Mouse (Mus musculus) limb, embryonic 13.5 days (tissue): ENCODE measurements around the gene Mfsd4b1. TPM values are rescaled to one million over a fixed set of nuclear protein-coding genes. Genes with fewer than 3 reads are reported as not detected.
"Not testable (repeated sequence)": the region's sequence is repeated elsewhere in the genome, so short reads cannot be mapped to it uniquely, and the experiment has no call there.

Source experiments
- ATAC-seq: fragments of 200-750 bp; cut with Nextera tagmentation; 2 replicates; pipeline ENCODE4 v1.8.0; 2017; ENCODE audit warnings: low read depth, moderate number of reproducible peaks, moderate TSS enrichment; ENCODE audit not compliant: low FRiP score
- H3K27ac ChIP-seq: fragments of 300-500 bp; sonication (generic); 2 replicates; pipeline ENCODE4 v1.5.1; 2015; ENCODE audit warnings: inconsistent platforms, mild to moderate bottlenecking, moderate library complexity
- H3K27me3 ChIP-seq: fragments of 300-500 bp; sonication (generic); 2 replicates; pipeline ENCODE4 v1.6.1; 2015; ENCODE audit warnings: mild to moderate bottlenecking, inconsistent platforms
- H3K36me3 ChIP-seq: fragments of 300-500 bp; sonication (generic); 2 replicates; pipeline ENCODE4 v1.6.1; 2015; ENCODE audit warnings: inconsistent platforms, mild to moderate bottlenecking, moderate library complexity
- H3K4me1 ChIP-seq: fragments of 300-500 bp; sonication (generic); 2 replicates; pipeline ENCODE4 v1.6.1; 2015; ENCODE audit warnings: inconsistent platforms
- H3K4me2 ChIP-seq: fragments of 300-500 bp; sonication (generic); replicated peaks from 2 replicates; pipeline ENCODE4 v1.6.1; 2015; ENCODE audit warnings: inconsistent platforms, mild to moderate bottlenecking, moderate library complexity
- H3K4me3 ChIP-seq: fragments of 300-500 bp; sonication (generic); 2 replicates; pipeline ENCODE4 v1.5.1; 2015; ENCODE audit warnings: moderate library complexity, mild to moderate bottlenecking, inconsistent platforms
- H3K9ac ChIP-seq: fragments of 300-500 bp; sonication (generic); 2 replicates; pipeline ENCODE4 v1.6.1; 2015; ENCODE audit warnings: mild to moderate bottlenecking, inconsistent platforms
- H3K9me3 ChIP-seq: fragments of 300-500 bp; sonication (generic); 2 replicates; pipeline ENCODE4 v1.6.1; 2016; ENCODE audit warnings: inconsistent platforms
- WGBS: fragments of 180-500 bp; shearing (Covaris S2); methylation state at CpG from one replicate; pipeline ENCODE4 v1.1.7; 2015; 5-methylcytosine and 5-hydroxymethylcytosine counted together
- polyA plus RNA-seq: library from polyadenylated mRNA; unstranded; fragments of >200 nt; fragmentation: Nextera tagmentation; extraction: Ambion mirVana; gene quantifications from 2 replicates; pipeline ENCODE4 v1.2.1, GENCODE M21; 2015

Gene Mfsd4b1
- polyA plus RNA-seq, 1 experiment from 2014 or later = 0.41 TPM

DNA sequence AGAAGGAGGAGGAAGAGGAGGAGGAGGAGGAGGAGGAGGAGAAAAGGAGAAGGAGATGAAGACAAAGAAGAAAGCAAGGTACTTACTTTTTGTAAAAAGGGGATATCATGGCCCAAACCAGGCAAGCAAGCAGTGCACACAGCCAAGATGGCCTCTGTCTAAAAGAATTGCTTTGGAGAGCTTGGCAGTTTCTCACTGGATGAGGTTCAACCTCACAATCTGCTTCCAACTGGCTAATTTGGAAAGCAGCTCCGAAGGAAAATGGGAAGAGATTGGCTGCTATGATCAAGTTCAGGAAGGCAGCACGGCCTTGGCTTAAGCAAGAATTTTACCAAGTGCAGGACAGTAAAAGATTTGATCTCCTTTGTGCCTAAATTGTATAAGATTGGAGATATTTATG, 4.5 kb upstream of the Mfsd4b1 start:
- Histone ChIP-seq H3K4me3 (no peak overlapping the region), H3K9me3 (peaks cover 7% of the 10 kb centered on the region; the same call in 1 of the 2 replicates), H3K9ac (no peak overlapping the region), H3K27ac (no peak overlapping the region), H3K4me1 (peaks cover 5% of the 10 kb centered on the region), H3K36me3 (no peaks in the 10 kb centered on the region), H3K4me2 (no peak overlapping the region), H3K27me3 (0 out of 2 replicates have a peak, but pooled peaks cover 3% of the 10 kb centered on the region)
- 79% methylated on average over 2 of the region's 2 CpGs for WGBS
- ATAC-seq = no peak

DNA sequence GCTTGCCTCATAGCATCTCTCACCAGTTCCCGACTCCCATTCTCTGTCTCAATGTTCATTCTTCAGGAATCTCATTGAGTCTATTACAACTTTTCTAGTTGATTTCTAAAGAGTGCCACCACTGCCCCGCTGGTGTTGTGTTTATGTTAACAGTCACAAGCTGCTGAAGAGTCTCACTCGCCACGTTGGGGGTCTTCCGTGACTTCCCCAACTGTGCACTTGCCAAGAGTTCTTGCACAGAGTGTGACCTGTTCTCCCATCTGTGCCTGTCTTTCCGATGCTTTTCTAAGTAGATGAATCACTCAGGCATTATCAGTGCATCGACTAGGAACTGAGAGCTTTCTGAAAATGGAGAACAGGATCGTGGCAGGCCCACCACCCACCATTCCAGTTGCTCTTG, 3.0 kb upstream of the Mfsd4b1 start:
- no peak for ATAC-seq
- peaks cover 12% of the 10 kb centered on the region for H3K4me1 ChIP-seq
- H3K36me3 ChIP-seq = no peaks in the 10 kb centered on the region
- H3K9ac ChIP-seq = no peak overlapping the region
- H3K27me3 ChIP-seq = 0 out of 2 replicates have a peak, but pooled peaks cover 3% of the 10 kb centered on the region
- no peak overlapping the region for H3K4me3 ChIP-seq
- H3K9me3 ChIP-seq = peaks cover 7% of the 10 kb centered on the region; the same call in 1 of the 2 replicates
- H3K27ac ChIP-seq = no peak overlapping the region
- WGBS = 86% methylated on average over 8 of the region's 8 CpGs
- H3K4me2 ChIP-seq = no peak overlapping the region

DNA sequence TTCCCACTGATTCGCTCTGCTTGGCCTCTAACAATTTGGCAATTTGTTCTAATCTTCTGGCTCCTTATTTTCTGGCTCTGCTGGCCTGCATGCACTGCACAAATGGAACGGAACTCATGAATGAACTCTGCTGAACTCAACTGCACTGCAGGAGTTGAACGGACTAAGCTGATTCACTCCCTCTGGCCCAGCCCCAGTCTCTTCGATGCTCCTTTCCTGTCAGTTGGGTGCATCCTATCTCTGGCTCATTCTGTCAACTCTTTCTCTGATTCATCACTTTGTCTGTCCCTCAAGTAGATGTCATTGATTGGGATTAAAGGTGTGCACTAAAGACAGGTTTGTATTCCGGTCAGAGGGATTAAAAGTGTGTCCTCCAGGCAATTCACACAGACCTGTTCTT, 1.5 kb upstream of the Mfsd4b1 start:
- Histone ChIP-seq H3K27ac (no peak overlapping the region), H3K4me1 (peaks cover 12% of the 10 kb centered on the region), H3K9me3 (peaks cover 7% of the 10 kb centered on the region; the same call in 1 of the 2 replicates), H3K36me3 (no peaks in the 10 kb centered on the region), H3K27me3 (0 out of 2 replicates have a peak, but pooled peaks cover 3% of the 10 kb centered on the region), H3K9ac (no peak overlapping the region), H3K4me3 (no peak overlapping the region), H3K4me2 (no peak overlapping the region)
- 96% methylated on average over 5 of the region's 5 CpGs for WGBS
- ATAC-seq = no peak

DNA sequence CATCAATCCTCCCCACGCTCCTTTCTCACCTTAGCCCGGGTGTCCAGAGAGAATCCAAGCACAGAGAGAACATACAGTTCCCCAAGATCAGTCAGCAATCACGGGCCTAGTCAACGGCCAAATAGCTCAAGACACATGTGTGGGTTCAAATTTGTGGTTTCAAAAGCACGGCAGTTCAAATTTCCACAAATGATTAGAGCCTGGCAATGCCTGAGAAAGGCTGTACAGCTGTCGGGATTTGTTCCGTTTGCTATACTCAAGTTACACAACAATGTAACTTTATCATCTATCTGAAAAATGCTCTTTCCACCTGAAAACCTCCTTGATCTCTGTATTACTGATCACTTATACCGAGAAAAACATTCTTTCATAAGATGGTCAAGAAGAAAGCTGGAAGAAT, 492 bp upstream of the Mfsd4b1 start:
- Histone ChIP-seq H3K9me3 (peaks cover 7% of the 10 kb centered on the region; the same call in 1 of the 2 replicates), H3K36me3 (no peaks in the 10 kb centered on the region), H3K27ac (peak overlapping the region; percentile 63; the same call in 1 of the 2 replicates), H3K9ac (no peak overlapping the region), H3K4me3 (peak overlapping the region; percentile 67), H3K4me1 (peaks cover 12% of the 10 kb centered on the region), H3K4me2 (peak overlapping the region; percentile 89), H3K27me3 (no peaks in the 10 kb centered on the region)
- no peak; the same call in 1 of the 2 replicates for ATAC-seq
- WGBS = 41% methylated on average over 8 of the region's 8 CpGs

DNA sequence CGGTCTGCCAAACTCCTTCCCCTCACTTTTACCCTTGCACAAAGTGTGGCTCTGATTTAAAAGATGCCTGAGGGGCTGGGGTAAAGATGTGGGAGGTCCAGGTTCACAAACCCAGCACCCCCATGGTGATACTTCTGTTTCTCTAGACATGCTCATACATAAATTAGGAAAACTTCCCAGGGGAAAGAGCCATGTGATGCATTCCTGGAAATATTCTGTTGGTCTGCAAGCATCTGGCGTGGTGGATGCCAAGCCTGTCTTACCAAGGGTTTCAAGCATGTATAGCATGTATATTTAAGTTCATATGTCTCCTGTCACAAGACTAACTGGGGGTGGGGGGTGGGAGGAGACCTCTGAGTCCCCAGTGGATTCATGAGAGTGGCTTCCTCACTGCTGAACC, 4.7 kb downstream of the Mfsd4b1 start:
- no peak overlapping the region for H3K4me2 ChIP-seq
- H3K4me3 ChIP-seq = no peak overlapping the region
- H3K9ac ChIP-seq = no peak overlapping the region
- peaks cover 9% of the 10 kb centered on the region for H3K4me1 ChIP-seq
- no peak overlapping the region for H3K27ac ChIP-seq
- WGBS = 35% methylated on average over 2 of the region's 2 CpGs
- no peaks in the 10 kb centered on the region for H3K9me3 ChIP-seq
- no peak for ATAC-seq
- H3K27me3 ChIP-seq = no peaks in the 10 kb centered on the region
- no peaks in the 10 kb centered on the region for H3K36me3 ChIP-seq

DNA sequence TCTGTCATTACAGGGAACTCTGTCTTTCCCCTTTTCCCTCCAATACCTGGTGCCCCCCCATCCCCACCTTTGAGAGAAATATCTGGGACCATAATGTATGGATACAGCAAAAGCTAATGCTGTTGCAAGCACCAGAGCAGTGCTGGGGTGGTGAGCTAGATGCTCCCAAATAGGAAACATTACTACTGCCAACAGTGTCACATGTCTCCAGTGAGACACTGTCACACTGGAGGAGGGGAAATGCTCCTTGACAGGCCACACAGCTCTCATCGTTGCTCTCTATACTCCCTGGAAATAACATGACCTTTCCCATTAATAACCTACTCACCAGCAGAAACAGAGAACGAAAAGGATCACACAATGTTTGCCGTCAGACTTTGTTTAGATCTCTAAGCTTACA, 5.6 kb downstream of the Mfsd4b1 start:
- H3K4me1 ChIP-seq = peaks cover 5% of the 10 kb centered on the region; the same call in 1 of the 2 replicates
- H3K36me3 ChIP-seq = no peaks in the 10 kb centered on the region
- no peak overlapping the region for H3K27ac ChIP-seq
- no peak overlapping the region for H3K9ac ChIP-seq
- no peaks in the 10 kb centered on the region for H3K27me3 ChIP-seq
- H3K4me3 ChIP-seq = no peak overlapping the region
- no peak for ATAC-seq
- no peaks in the 10 kb centered on the region for H3K9me3 ChIP-seq
- H3K4me2 ChIP-seq = no peak overlapping the region
- WGBS = 77% methylated on average over 3 of the region's 3 CpGs

DNA sequence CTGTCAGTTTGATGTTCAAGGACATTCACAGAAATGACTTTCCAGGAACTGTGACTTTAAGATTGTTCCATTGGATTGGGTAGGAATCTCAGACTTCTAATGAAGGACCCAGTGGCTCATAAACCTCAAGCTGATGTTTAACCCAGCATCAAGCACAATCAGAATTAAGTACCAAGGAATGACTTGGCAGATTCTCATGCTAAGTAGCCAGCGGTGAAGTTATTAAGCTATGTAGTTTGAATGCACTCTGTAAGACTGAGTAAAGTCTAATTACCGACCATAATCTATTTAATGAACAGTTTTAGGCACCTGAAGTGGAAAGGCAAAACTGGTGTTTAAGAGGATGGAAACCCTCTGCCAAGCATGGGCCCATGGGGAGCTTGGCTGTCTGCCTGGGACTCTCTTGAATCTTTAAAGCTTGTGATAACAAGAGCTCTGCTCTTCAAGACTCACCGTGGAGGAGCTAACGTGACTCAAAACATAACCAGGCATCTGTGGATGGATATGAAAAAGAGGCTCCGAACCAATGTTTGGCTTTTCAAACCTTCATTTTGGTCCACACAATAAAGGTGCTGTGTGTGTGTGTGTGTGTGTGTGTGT, 6.7 kb downstream of the Mfsd4b1 start:
- Histone ChIP-seq H3K9me3 (no peaks in the 10 kb centered on the region), H3K27ac (no peak overlapping the region), H3K9ac (no peak overlapping the region), H3K4me3 (no peak overlapping the region), H3K36me3 (no peaks in the 10 kb centered on the region), H3K4me1 (no peaks in the 10 kb centered on the region), H3K4me2 (no peak overlapping the region), H3K27me3 (no peaks in the 10 kb centered on the region)
- no peak for ATAC-seq
- WGBS = 79% methylated on average over 5 of the region's 5 CpGs

DNA sequence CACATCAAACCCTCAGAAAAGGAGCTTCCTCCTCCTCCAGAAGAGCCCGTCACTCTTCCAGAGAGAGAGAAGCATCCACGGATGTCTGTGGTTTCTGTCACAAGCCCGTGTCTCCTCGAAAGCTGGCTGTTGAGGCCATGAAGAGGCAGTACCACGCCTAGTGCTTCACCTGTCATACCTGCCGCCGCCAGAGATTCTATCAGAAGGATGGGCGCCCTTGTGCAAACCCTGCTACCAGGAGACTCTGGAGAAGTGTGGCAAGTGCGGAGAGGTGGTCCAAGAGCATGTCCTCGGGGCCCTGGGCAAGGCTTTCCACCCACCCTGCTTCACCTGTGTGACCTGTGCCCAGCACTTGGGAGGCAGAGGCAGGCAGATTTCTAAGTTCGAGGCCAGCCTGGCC, 15.5 kb downstream of the Mfsd4b1 start:
- Histone ChIP-seq H3K27ac (no peak overlapping the region), H3K36me3 (no peaks in the 10 kb centered on the region), H3K4me2 (no peak overlapping the region), H3K4me3 (no peak overlapping the region), H3K4me1 (peaks cover 14% of the 10 kb centered on the region), H3K27me3 (no peaks in the 10 kb centered on the region), H3K9me3 (no peaks in the 10 kb centered on the region), H3K9ac (no peak overlapping the region)
- WGBS = 88% methylated on average over 11 of the region's 11 CpGs
- no peak for ATAC-seq

DNA sequence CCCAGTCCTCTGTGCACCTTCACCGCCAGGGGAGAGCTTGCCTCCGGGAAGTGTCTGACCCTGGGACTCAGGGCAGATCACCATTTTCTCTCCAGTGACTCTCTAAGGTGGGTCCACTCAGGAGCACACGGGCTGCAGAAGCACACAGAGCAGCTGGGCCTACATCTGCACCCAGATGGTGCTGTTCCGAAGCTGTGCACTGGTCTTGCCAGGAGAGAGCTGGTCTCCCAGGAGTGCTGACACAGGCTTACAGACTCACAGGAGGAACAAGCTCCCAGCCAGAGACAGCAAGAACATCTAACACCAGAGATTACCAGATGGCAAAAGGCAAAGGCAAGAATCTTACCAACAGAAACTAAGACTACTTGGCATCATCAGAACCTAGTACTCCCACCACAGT, 16.2 kb downstream of the Mfsd4b1 start:
- not testable (repeated sequence) for H3K9me3 ChIP-seq, H3K36me3 ChIP-seq, H3K27ac ChIP-seq, ATAC-seq, H3K27me3 ChIP-seq, H3K4me3 ChIP-seq, H3K9ac ChIP-seq, H3K4me2 ChIP-seq
- WGBS = 70% methylated on average over 4 of the region's 4 CpGs
- peaks cover 14% of the 10 kb centered on the region for H3K4me1 ChIP-seq

DNA sequence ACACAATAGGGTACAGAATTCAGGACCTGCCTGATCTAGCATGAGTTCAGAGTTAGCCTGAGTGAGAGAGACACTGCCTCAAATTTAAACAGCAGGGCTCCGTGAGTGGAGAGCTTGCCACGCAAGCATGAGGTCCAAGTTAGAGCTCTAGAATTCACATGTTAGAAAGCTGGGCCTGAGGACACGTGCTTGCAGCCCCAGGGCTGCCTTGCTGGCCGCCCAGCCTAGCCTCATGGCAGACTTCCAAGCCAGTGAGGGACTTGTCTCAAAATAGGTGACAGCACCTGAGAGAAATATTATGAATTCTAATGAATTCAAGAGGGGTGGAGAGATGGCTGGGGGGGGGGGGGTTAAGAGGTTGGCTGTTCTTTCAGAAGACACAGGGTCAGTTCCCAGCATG, 17.1 kb downstream of the Mfsd4b1 start:
- no peak for ATAC-seq

DNA sequence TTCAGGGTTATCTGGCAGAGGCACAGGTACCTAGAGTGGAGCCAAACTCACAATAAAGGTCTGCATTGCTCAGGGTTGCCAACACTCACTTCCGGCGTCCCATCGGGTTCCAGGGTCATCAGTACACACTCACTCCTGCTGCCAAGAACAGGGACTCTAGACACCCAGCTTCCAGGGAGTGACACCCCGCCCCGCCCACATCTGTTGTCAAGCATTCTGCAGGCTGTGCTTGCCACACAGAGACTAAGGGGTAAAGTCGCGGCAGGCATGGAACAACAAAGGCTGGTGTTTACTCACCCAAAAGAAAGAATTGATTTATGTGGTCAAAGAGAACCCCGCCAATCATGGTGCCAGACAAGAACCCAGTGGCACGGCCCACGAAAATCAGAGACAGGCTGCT, 18.1 kb downstream of the Mfsd4b1 start:
- 73% methylated on average over 10 of the region's 10 CpGs for WGBS
- no peaks in the 10 kb centered on the region for H3K9me3 ChIP-seq
- H3K9ac ChIP-seq = no peak overlapping the region
- no peaks in the 10 kb centered on the region for H3K27me3 ChIP-seq
- no peak overlapping the region for H3K4me2 ChIP-seq
- H3K36me3 ChIP-seq = no peaks in the 10 kb centered on the region
- ATAC-seq = no peak
- H3K4me3 ChIP-seq = no peak overlapping the region
- H3K4me1 ChIP-seq = peaks cover 14% of the 10 kb centered on the region
- H3K27ac ChIP-seq = no peak overlapping the region

More for the DNA sequence above, 17.1 kb downstream of the Mfsd4b1 start:
- 85% methylated on average over 4 of the region's 4 CpGs for WGBS
- Histone ChIP-seq H3K36me3 (no peaks in the 10 kb centered on the region), H3K4me2 (no peak overlapping the region), H3K4me1 (peaks cover 14% of the 10 kb centered on the region), H3K9me3 (no peaks in the 10 kb centered on the region), H3K4me3 (no peak overlapping the region), H3K9ac (no peak overlapping the region), H3K27me3 (no peaks in the 10 kb centered on the region), H3K27ac (no peak overlapping the region)

DNA sequence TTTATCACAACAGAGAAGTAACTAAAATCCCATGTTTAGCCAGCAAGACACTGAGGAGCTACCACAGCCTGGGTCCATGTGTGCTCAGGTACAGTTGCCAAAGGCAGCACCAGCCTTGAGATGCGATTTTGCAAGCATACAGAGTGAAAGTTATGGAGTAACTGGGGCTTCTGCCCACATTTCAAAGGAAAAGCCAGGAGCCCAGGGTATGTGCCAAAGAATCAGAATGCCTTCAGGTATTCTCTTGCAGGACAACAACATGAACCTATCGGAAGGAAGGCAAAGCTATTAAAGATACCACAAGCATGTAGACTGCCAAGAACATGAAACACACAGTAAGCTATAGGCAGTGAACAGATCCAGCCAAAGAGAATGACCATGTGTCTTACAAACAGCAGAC, 24.3 kb downstream of the Mfsd4b1 start:
- H3K4me1 ChIP-seq = peaks cover 12% of the 10 kb centered on the region
- 0 out of 2 replicates have a peak, but pooled peaks cover 4% of the 10 kb centered on the region for H3K9me3 ChIP-seq
- H3K4me2 ChIP-seq = no peak overlapping the region
- H3K4me3 ChIP-seq = no peak overlapping the region
- no peak overlapping the region for H3K27ac ChIP-seq
- no peak overlapping the region for H3K9ac ChIP-seq
- ATAC-seq = no peak
- WGBS = 91% methylated on average over 2 of the region's 2 CpGs
- no peaks in the 10 kb centered on the region for H3K36me3 ChIP-seq
- no peaks in the 10 kb centered on the region for H3K27me3 ChIP-seq

DNA sequence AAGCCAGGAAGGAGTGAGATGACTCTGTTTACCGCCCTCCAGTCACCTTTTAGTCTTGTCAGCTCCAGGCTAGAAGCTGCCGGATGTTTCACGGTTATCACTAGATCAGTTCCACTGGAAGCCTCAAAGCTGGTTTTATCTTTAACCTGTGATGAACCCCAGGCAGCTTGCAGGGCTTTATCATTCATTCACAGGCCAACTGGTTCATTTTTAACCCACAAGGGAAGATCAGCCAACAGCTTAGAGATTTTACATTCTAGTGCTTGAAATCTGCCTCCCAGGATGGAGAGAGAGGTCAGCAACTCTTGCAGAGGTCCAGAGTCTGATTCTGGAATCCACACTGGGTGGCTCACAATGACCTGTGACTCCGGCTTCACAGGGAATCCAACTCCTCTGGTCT, 33.9 kb downstream of the Mfsd4b1 start:
- Histone ChIP-seq H3K36me3 (no peaks in the 10 kb centered on the region), H3K4me2 (no peak overlapping the region), H3K4me1 (no peaks in the 10 kb centered on the region), H3K27ac (no peak overlapping the region), H3K9ac (no peak overlapping the region), H3K27me3 (no peaks in the 10 kb centered on the region), H3K4me3 (no peak overlapping the region), H3K9me3 (peaks cover 3% of the 10 kb centered on the region; the same call in 1 of the 2 replicates)
- ATAC-seq = no peak
- 84% methylated on average over 4 of the region's 4 CpGs for WGBS
